Mouse (Mus musculus): ENCODE data around the gene Rps6ka2.

DNA sequence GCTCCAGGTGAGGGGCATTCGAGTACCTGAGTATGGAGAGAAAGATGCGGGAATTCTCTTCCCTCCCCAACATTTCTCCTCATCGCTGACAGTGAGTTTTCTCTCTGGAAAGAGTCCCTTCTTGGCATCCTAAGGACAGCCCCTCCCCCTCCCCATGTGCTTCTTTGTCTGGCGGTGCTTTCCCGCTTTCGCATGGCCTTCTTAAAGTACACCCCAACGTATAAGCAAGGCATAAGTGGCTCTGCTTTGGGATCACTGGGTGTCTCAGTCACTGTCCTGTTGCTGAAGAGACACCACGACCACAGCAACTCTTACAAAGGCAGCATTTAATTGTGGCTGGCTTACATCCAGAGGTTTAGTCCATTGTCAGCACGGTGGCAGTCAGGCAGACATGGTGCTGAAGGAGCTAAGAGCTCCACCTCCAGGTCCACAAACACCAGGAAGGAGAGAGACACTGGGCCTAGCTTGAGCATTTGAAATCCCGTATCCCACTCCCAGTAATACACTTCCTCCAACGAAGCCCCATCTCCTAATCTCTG lies 47.9 kb downstream of the Rps6ka2 start:
- no peak for TF ChIP-seq CTCF (IDR thresholded peaks at IDR 0.05; ENCODE audit: borderline replicate concordance, insufficient read depth, low read length)
- TF ChIP-seq POLR2A (IDR thresholded peaks at IDR 0.05; ENCODE audit: low read depth, low read length) = no peak
